23 mouse cellular contexts compared by ENCODE assay signal in genomic region chr1:52133254-52133653, GRCm38 (mm10). TPM values are rescaled to one million over a fixed set of nuclear protein-coding genes. Genes with fewer than 3 reads are reported as not detected.
DNase-seq lines count a peak whose midpoint lies in the region; TF ChIP-seq lines count a peak whose summit lies in the region.
"Had no signal": no experiment of that assay in that cellular context is flagged by ENCODE, and none has a peak within 500 bp of the region (broad histone marks: within the 10 kb centered on the region; RNA-seq: fewer than 3 reads in every experiment).

No protein-coding gene starts in this region.

- peak overlapping the region; percentile 23; the same call in 1 of the 2 replicates for H3K9ac ChIP-seq in CH12.LX (ENCODE audit: insufficient read depth, low read depth)
- H3K9ac ChIP-seq: embryonic facial prominence, embryonic 13.5 days; embryonic facial prominence, embryonic 15.5 days; forebrain, embryonic 12.5 days had no signal

- dilution Hi-C loops in CH12.LX (cut with MboI; ENCODE audit: extremely low pct_ligation_motif_present, extremely low pct_unique_long_range_greater_than_20kb, low sequenced_read_pairs), result no loop called here

- H3K9me3 ChIP-seq in CH12.LX (replicated peaks; ENCODE audit: low read length), result no peaks in the 10 kb centered on the region
- H3K9me3 ChIP-seq: embryonic facial prominence, embryonic 13.5 days; embryonic facial prominence, embryonic 15.5 days; forebrain, embryonic 10.5 days; forebrain, embryonic 12.5 days had no signal

- H3K27me3 ChIP-seq in CH12.LX (replicated peaks), result no peaks in the 10 kb centered on the region
- H3K27me3 ChIP-seq: embryonic facial prominence, embryonic 13.5 days; embryonic facial prominence, embryonic 15.5 days; forebrain, embryonic 12.5 days had no signal

- no peak overlapping the region for H3K4me3 ChIP-seq in CH12.LX (replicated peaks in 1 of 3; ENCODE audit: low read depth in 2 of 3, low read length in 2 of 3, poor library complexity in 1 of 3)
- H3K4me3 ChIP-seq: embryonic facial prominence, embryonic 13.5 days; embryonic facial prominence, embryonic 15.5 days; erythroblast, embryonic 14.5 days; forebrain, embryonic 10.5 days; forebrain, embryonic 12.5 days had no signal

- peaks cover 11% of the 10 kb centered on the region for H3K79me2 ChIP-seq in CH12.LX (replicated peaks; ENCODE audit: control insufficient read depth, extremely low read depth, insufficient read depth, poor library complexity, severe bottlenecking)

- TF ChIP-seq EP300 in CH12.LX (IDR thresholded peaks at IDR 0.05; ENCODE audit: low read length), result peak; percentile 90

- peak overlapping the region; percentile 100 for H3K27ac ChIP-seq in CH12.LX (ENCODE audit: insufficient read depth, low read depth)
- H3K27ac ChIP-seq: embryonic facial prominence, embryonic 13.5 days; embryonic facial prominence, embryonic 15.5 days; forebrain, embryonic 10.5 days; forebrain, embryonic 12.5 days had no signal

- TF ChIP-seq RAD21 in CH12.LX (IDR thresholded peaks at IDR 0.05; ENCODE audit: low read depth, low read length), result no peak

- in situ Hi-C loops in CH12.LX (cut with MboI; ENCODE audit: low pct_ligation_motif_present, low pct_unique_long_range_greater_than_20kb, low sequenced_read_pairs), result no loop called here

- peaks cover 22 to 86% of the 10 kb centered on the region in 2 experiments for H3K4me1 ChIP-seq in CH12.LX (ENCODE audit: control insufficient read depth in 1 of 2, insufficient read depth in 2 of 2)
- H3K4me1 ChIP-seq: embryonic facial prominence, embryonic 13.5 days; embryonic facial prominence, embryonic 15.5 days; forebrain, embryonic 12.5 days had no signal

- DNase-seq in heart, adult 11 months, result peak; percentile 83
- no peak for DNase-seq in heart, adult 8-10 months (ENCODE audit: low spot score)
- DNase-seq in CD4-positive, CD25-positive, alpha-beta regulatory T cell, adult 2 months (ENCODE audit: low read depth, low spot score), result peak; percentile 52
- peak; percentile 91 for DNase-seq in CH12.LX (ENCODE audit: extremely low read depth)
- DNase-seq in induced T-regulatory cell, adult 2 months (ENCODE audit: low read depth), result peak; percentile 55
- no peak for DNase-seq in adrenal gland, postnatal 36 days
- no peak for DNase-seq in ovary, postnatal 36 days (ENCODE audit: low spot score)
- no peak for DNase-seq in layer of hippocampus, adult 8-10 months (ENCODE audit: low spot score in 2 of 2)
- DNase-seq: adrenal gland, adult 8-10 months; adrenal gland, postnatal 14 days; B cell, adult 2 months; cerebellum, adult 11 months; cerebellum, adult 18-20 months; cerebellum, adult 8-10 months; cerebellum, adult 9-11 months; cerebellum, postnatal 14 days; cerebellum, postnatal 36 days; embryo, embryonic 11 days had no signal

- peak overlapping the region; percentile 21; the same call in 1 of the 2 replicates for H3K4me2 ChIP-seq in CH12.LX (ENCODE audit: insufficient read depth, low read depth, poor library complexity, severe bottlenecking)
- H3K4me2 ChIP-seq: embryonic facial prominence, embryonic 13.5 days; embryonic facial prominence, embryonic 15.5 days; forebrain, embryonic 12.5 days had no signal

- no peak for TF ChIP-seq CTCF in CH12.LX (conservative IDR thresholded peaks at IDR 0.05 in 1 of 2, IDR thresholded peaks at IDR 0.05 in 1 of 2; ENCODE audit: low read depth in 2 of 2, low read length in 2 of 2)

- H3K36me3 ChIP-seq in CH12.LX (replicated peaks in 1 of 2; ENCODE audit: control insufficient read depth in 1 of 2, insufficient read depth in 1 of 2, low read length in 1 of 2), result peaks cover 72 to 79% of the 10 kb centered on the region in 2 experiments
- H3K36me3 ChIP-seq: forebrain, embryonic 12.5 days had no signal

- TF ChIP-seq POLR2A in CH12.LX (IDR thresholded peaks at IDR 0.05; ENCODE audit: low read depth, low read length), result peak; percentile 12; the same call in 1 of the 2 replicates

TF ChIP-seq in CH12.LX, 34 proteins besides CTCF, POLR2A, EP300 and RAD21:
- TF ChIP-seq MAZ (IDR thresholded peaks at IDR 0.05; ENCODE audit: low read depth, low read length) (peak; percentile 49; the same call in 1 of the 2 replicates), GABPA (IDR thresholded peaks at IDR 0.05; ENCODE audit: insufficient replicate concordance, low read depth, low read length) (no peak), MYC (IDR thresholded peaks at IDR 0.05; ENCODE audit: low read depth, low read length) (peak; percentile 87; the same call in 1 of the 2 replicates), MEF2A (IDR thresholded peaks at IDR 0.05; ENCODE audit: borderline replicate concordance, low read depth, low read length) (peak; percentile 89), ZMIZ1 (IDR thresholded peaks at IDR 0.05; ENCODE audit: low read depth, low read length) (no peak; the same call in 1 of the 2 replicates), BHLHE40 (IDR thresholded peaks at IDR 0.05; ENCODE audit: low read depth, low read length) (peak; percentile 99), E2F4 (IDR thresholded peaks at IDR 0.05; ENCODE audit: insufficient replicate concordance, low read depth, low read length) (peak; percentile 77; the same call in 1 of the 2 replicates), ELF1 (IDR thresholded peaks at IDR 0.05; ENCODE audit: low read depth, low read length) (peak; percentile 66; the same call in 1 of the 2 replicates), JUN (IDR thresholded peaks at IDR 0.05; ENCODE audit: insufficient read depth, low read depth, low read length) (0 out of 2 replicates have a peak, but pooled peaks have one; percentile 64), JUND (conservative IDR thresholded peaks at IDR 0.05; ENCODE audit: low read depth, low read length) (peak; percentile 63; the same call in 1 of the 2 replicates), USF1 (IDR thresholded peaks at IDR 0.05; ENCODE audit: low read depth, low read length) (no peak), RCOR1 (conservative IDR thresholded peaks at IDR 0.05; ENCODE audit: low read depth, low read length) (peak; percentile 85; the same call in 1 of the 2 replicates), CHD2 (IDR thresholded peaks at IDR 0.05; ENCODE audit: low read length) (peak; percentile 57; the same call in 1 of the 2 replicates), ETS1 (conservative IDR thresholded peaks at IDR 0.05; ENCODE audit: low read depth, low read length) (peak; percentile 98), UBTF (IDR thresholded peaks at IDR 0.05; ENCODE audit: low read depth, low read length) (no peak), SIN3A (IDR thresholded peaks at IDR 0.05; ENCODE audit: low read length) (peak; percentile 94), TCF12 (IDR thresholded peaks at IDR 0.05; ENCODE audit: low read depth, low read length) (peak; percentile 91), MAX (IDR thresholded peaks at IDR 0.05; ENCODE audit: low read length) (peak; percentile 76), KAT2A (IDR thresholded peaks at IDR 0.05; ENCODE audit: insufficient replicate concordance, low read length) (0 out of 2 replicates have a peak, but pooled peaks have one; percentile 47), TBP (conservative IDR thresholded peaks at IDR 0.05; ENCODE audit: low read depth, low read length) (peak; percentile 26), HCFC1 (IDR thresholded peaks at IDR 0.05; ENCODE audit: low read depth, low read length) (no peak), NELFE (IDR thresholded peaks at IDR 0.05; ENCODE audit: low read depth, low read length) (no peak), IRF4 (IDR thresholded peaks at IDR 0.05; ENCODE audit: low read depth, low read length) (peak; percentile 91), POLR2AphosphoS2 (IDR thresholded peaks at IDR 0.05; ENCODE audit: low read depth, low read length) (no peak), MAFK (IDR thresholded peaks at IDR 0.05; ENCODE audit: insufficient replicate concordance, low read length) (peak; percentile 83)

RNA-seq across cellular contexts. Expression of gene Stat1, which starts 14.0 kb away (rescaled TPM):
- total RNA-seq in heart, adult 8-10 months (2022), result 10 to 100 TPM; 26.0 to 33.9 (median 26.9) TPM
- total RNA-seq in CH12.LX (2012; rRNA removed), result 119 and 143 TPM in 2 replicates
- total RNA-seq in CH12.LX (2014; rRNA removed), result 179 and 190 TPM in 2 replicates
- polyA plus RNA-seq in CH12.LX (2012; ENCODE audit: insufficient read length, low read depth), result 94.6 and 101 TPM in 2 replicates
- 100 to 1,000 TPM in 1 of 2 experiments, 10 to 100 TPM in 1; 88.7 to 112 TPM for total RNA-seq in adrenal gland, postnatal 36 days (2021)
- total RNA-seq in layer of hippocampus, adult 8-10 months (2022), result 10 to 100 TPM; 22.8 to 33.8 (median 28.1) TPM

Comparison
In these comparisons a context has a peak if more than half of its experiments do, and no peak if none do; other contexts are left out.
1. DNase-seq: peak in heart, adult 11 months (single experiment), CD4-positive, CD25-positive, alpha-beta regulatory T cell, adult 2 months (single experiment), CH12.LX (single experiment) and induced T-regulatory cell, adult 2 months (single experiment); none in heart, adult 8-10 months (single experiment), adrenal gland, postnatal 36 days (0 of 2), ovary, postnatal 36 days (single experiment) and layer of hippocampus, adult 8-10 months (0 of 2).